Mouse (Mus musculus): ENCODE data around the gene Ush2a. TPM values are rescaled to one million over a fixed set of nuclear protein-coding genes. Genes with fewer than 3 reads are reported as not detected.

Ush2a gene
- total and polyA plus RNA-seq, 3 experiments: 0.11 TPM; not detected in 2

GRCm38 (mm10) chr1:188598052-188598451 is 336.2 kb downstream of the Ush2a start:
- no peak for DNase-seq (ENCODE audit: low spot score)

DNA sequence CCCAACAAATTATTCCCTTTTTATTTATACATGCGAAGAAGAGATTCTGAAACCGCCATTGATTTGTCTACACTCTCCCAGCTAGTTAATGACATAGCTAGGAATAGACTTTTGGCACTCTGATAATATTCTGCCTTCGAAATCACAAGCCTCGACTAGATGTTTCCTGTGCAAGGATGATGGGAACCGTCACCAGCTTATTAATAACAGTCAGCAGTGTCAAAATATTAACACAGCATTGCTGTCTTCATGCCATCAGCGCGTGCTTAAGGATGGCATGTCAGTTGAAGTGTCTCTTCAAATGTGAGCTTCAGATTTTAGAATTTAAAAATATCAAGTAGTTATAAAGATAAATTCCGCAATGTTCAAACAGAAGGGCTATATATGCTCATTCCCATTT is 337.3 kb downstream of the Ush2a start:
- H3K36me3 ChIP-seq (replicated peaks): no peaks in the 10 kb centered on the region
- no peak for TF ChIP-seq GATA1 (IDR thresholded peaks at IDR 0.05; ENCODE audit: borderline replicate concordance, low read length)
- TF ChIP-seq TAL1 (conservative IDR thresholded peaks at IDR 0.05; ENCODE audit: low read depth, low read length): no peak
- TF ChIP-seq POLR2AphosphoS5 (IDR thresholded peaks at IDR 0.05; ENCODE audit: insufficient replicate concordance, low read depth, low read length): no peak
- TF ChIP-seq CTCF (IDR thresholded peaks at IDR 0.05; ENCODE audit: low read depth, low read length): no peak
- TF ChIP-seq GATA2 (IDR thresholded peaks at IDR 0.05; ENCODE audit: borderline replicate concordance, low read depth, low read length): no peak
- H3K9me3 ChIP-seq (replicated peaks): peaks cover 24% of the 10 kb centered on the region
- no peak overlapping the region for H3K4me3 ChIP-seq (ENCODE audit: low read depth, low read length)
- ATAC-seq (ENCODE audit: extremely low read depth, insufficient number of reproducible peaks, low FRiP score, poor library complexity, severe bottlenecking) (no peak), DNase-seq (ENCODE audit: low spot score) (no peak)
- H3K27me3 ChIP-seq (ENCODE audit: insufficient read depth, low read length): no peaks in the 10 kb centered on the region
- H3K4me1 ChIP-seq (ENCODE audit: insufficient read depth, low read depth, low read length): no peaks in the 10 kb centered on the region

More at GRCm38 (mm10) chr1:188598052-188598451, 336.2 kb downstream of the Ush2a start:
- no peaks in the 10 kb centered on the region for H3K36me3 ChIP-seq (replicated peaks)
- TF ChIP-seq POLR2AphosphoS5 (IDR thresholded peaks at IDR 0.05; ENCODE audit: insufficient replicate concordance, low read depth, low read length): no peak
- no peaks in the 10 kb centered on the region for H3K27me3 ChIP-seq (ENCODE audit: insufficient read depth, low read length)
- no peaks in the 10 kb centered on the region for H3K4me1 ChIP-seq (ENCODE audit: insufficient read depth, low read depth, low read length)
- peaks cover 17% of the 10 kb centered on the region for H3K9me3 ChIP-seq (replicated peaks)
- ATAC-seq (ENCODE audit: extremely low read depth, insufficient number of reproducible peaks, low FRiP score, poor library complexity, severe bottlenecking): no peak
- no peak overlapping the region for H3K4me3 ChIP-seq (ENCODE audit: low read depth, low read length)

DNA sequence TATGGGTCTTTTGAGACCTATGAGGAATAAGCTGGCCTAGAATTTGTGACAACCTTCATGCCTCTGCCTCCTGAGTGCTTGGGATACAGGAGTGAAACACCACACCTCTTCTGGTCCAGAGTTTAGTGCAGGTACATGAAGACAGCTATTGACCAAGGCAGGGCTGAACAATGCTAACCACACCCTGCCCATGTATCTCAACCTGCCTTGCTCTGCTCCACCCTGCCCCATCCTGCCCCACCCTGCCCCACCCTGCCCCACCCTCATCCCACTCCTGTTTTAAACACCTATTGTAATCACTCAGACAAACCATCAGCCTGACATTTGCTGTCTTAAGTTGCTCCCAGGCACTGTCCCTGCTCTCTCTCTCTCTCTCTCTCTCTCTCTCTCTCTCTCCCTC is 344.6 kb downstream of the Ush2a start:
- ATAC-seq (ENCODE audit: extremely low read depth, insufficient number of reproducible peaks, low FRiP score, poor library complexity, severe bottlenecking): no peak

DNA sequence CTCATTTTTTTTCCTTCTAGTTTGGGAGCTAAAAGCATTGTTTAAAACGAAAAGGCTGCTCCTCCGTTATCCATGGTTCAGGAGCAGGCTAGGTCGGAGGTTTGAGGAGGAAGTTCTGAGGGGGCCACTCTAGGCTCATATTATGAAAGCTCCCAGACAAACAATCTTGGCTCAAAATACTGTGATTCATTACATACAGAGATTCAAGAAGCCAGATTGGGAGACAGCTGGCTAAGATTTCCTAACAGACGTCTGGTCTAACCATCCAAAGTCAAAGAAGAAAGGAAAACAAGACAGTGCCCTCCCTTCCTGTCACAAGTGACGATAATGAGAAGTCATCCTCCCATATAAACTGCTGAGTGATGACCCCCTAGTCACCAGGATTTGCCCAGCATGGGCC is 354.7 kb downstream of the Ush2a start:
- Histone ChIP-seq H3K27me3 (ENCODE audit: insufficient read depth, low read length) (no peaks in the 10 kb centered on the region), H3K9me3 (replicated peaks) (peaks cover 26% of the 10 kb centered on the region), H3K36me3 (replicated peaks) (no peaks in the 10 kb centered on the region), H3K4me1 (ENCODE audit: insufficient read depth, low read depth, low read length) (no peaks in the 10 kb centered on the region), H3K4me3 (ENCODE audit: low read depth, low read length) (no peak overlapping the region)
- TF ChIP-seq POLR2AphosphoS5 (IDR thresholded peaks at IDR 0.05; ENCODE audit: insufficient replicate concordance, low read depth, low read length) (no peak), TAL1 (conservative IDR thresholded peaks at IDR 0.05; ENCODE audit: low read depth, low read length) (no peak), GATA1 (IDR thresholded peaks at IDR 0.05; ENCODE audit: borderline replicate concordance, low read length) (no peak), GATA2 (IDR thresholded peaks at IDR 0.05; ENCODE audit: borderline replicate concordance, low read depth, low read length) (no peak), CTCF (IDR thresholded peaks at IDR 0.05; ENCODE audit: low read depth, low read length) (no peak)
- DNase-seq (ENCODE audit: low spot score) (no peak), ATAC-seq (ENCODE audit: extremely low read depth, insufficient number of reproducible peaks, low FRiP score, poor library complexity, severe bottlenecking) (no peak)

More for the DNA sequence above, 344.6 kb downstream of the Ush2a start:
- Histone ChIP-seq H3K36me3 (replicated peaks) (no peaks in the 10 kb centered on the region), H3K27me3 (ENCODE audit: insufficient read depth, low read length) (no peaks in the 10 kb centered on the region), H3K4me1 (ENCODE audit: insufficient read depth, low read depth, low read length) (no peaks in the 10 kb centered on the region), H3K4me3 (ENCODE audit: low read depth, low read length) (no peak overlapping the region), H3K9me3 (replicated peaks) (peaks cover 25% of the 10 kb centered on the region)
- TF ChIP-seq TAL1 (conservative IDR thresholded peaks at IDR 0.05; ENCODE audit: low read depth, low read length): no peak
- TF ChIP-seq POLR2AphosphoS5 (IDR thresholded peaks at IDR 0.05; ENCODE audit: insufficient replicate concordance, low read depth, low read length): no peak
- TF ChIP-seq CTCF (IDR thresholded peaks at IDR 0.05; ENCODE audit: low read depth, low read length): no peak
- TF ChIP-seq GATA2 (IDR thresholded peaks at IDR 0.05; ENCODE audit: borderline replicate concordance, low read depth, low read length): no peak
- no peak for TF ChIP-seq GATA1 (IDR thresholded peaks at IDR 0.05; ENCODE audit: borderline replicate concordance, low read length)
- no peak for DNase-seq (ENCODE audit: low spot score)

- Histone ChIP-seq H3K9me3 (replicated peaks) (peaks cover 27% of the 10 kb centered on the region), H3K4me3 (ENCODE audit: low read depth, low read length) (no peak overlapping the region), H3K4me1 (ENCODE audit: insufficient read depth, low read depth, low read length) (no peaks in the 10 kb centered on the region), H3K36me3 (replicated peaks) (no peaks in the 10 kb centered on the region), H3K27me3 (ENCODE audit: insufficient read depth, low read length) (no peaks in the 10 kb centered on the region)
- DNase-seq (ENCODE audit: low spot score) (no peak), ATAC-seq (ENCODE audit: extremely low read depth, insufficient number of reproducible peaks, low FRiP score, poor library complexity, severe bottlenecking) (no peak)
- TF ChIP-seq GATA1 (IDR thresholded peaks at IDR 0.05; ENCODE audit: borderline replicate concordance, low read length) (no peak), TAL1 (conservative IDR thresholded peaks at IDR 0.05; ENCODE audit: low read depth, low read length) (no peak), GATA2 (IDR thresholded peaks at IDR 0.05; ENCODE audit: borderline replicate concordance, low read depth, low read length) (no peak), CTCF (IDR thresholded peaks at IDR 0.05; ENCODE audit: low read depth, low read length) (no peak), POLR2AphosphoS5 (IDR thresholded peaks at IDR 0.05; ENCODE audit: insufficient replicate concordance, low read depth, low read length) (no peak)
Measured at GRCm38 (mm10) chr1:188633736-188634135, 371.9 kb downstream of the Ush2a start.

- Histone ChIP-seq H3K27me3 (ENCODE audit: insufficient read depth, low read length) (no peaks in the 10 kb centered on the region), H3K4me3 (ENCODE audit: low read depth, low read length) (no peak overlapping the region), H3K4me1 (ENCODE audit: insufficient read depth, low read depth, low read length) (no peaks in the 10 kb centered on the region), H3K36me3 (replicated peaks) (no peaks in the 10 kb centered on the region), H3K9me3 (replicated peaks) (peaks cover 20% of the 10 kb centered on the region)
- no peak for DNase-seq (ENCODE audit: low spot score)
- TF ChIP-seq POLR2AphosphoS5 (IDR thresholded peaks at IDR 0.05; ENCODE audit: insufficient replicate concordance, low read depth, low read length): no peak
- no peak for TF ChIP-seq GATA1 (IDR thresholded peaks at IDR 0.05; ENCODE audit: borderline replicate concordance, low read length)
- no peak for TF ChIP-seq GATA2 (IDR thresholded peaks at IDR 0.05; ENCODE audit: borderline replicate concordance, low read depth, low read length)
- TF ChIP-seq TAL1 (conservative IDR thresholded peaks at IDR 0.05; ENCODE audit: low read depth, low read length): no peak
- TF ChIP-seq CTCF (IDR thresholded peaks at IDR 0.05; ENCODE audit: low read depth, low read length): no peak
- ATAC-seq (ENCODE audit: extremely low read depth, insufficient number of reproducible peaks, low FRiP score, poor library complexity, severe bottlenecking): no peak
Measured at GRCm38 (mm10) chr1:188639666-188640065, 377.8 kb downstream of the Ush2a start.

GRCm38 (mm10) chr1:188643156-188643555 is 381.3 kb downstream of the Ush2a start:
- no peaks in the 10 kb centered on the region for H3K27me3 ChIP-seq (ENCODE audit: insufficient read depth, low read length)
- no peaks in the 10 kb centered on the region for H3K36me3 ChIP-seq (replicated peaks)
- no peak overlapping the region for H3K4me3 ChIP-seq (ENCODE audit: low read depth, low read length)
- peaks cover 19% of the 10 kb centered on the region for H3K9me3 ChIP-seq (replicated peaks)
- no peaks in the 10 kb centered on the region for H3K4me1 ChIP-seq (ENCODE audit: insufficient read depth, low read depth, low read length)
- DNase-seq (ENCODE audit: low spot score): no peak
- TF ChIP-seq CTCF (IDR thresholded peaks at IDR 0.05; ENCODE audit: low read depth, low read length) (no peak), GATA2 (IDR thresholded peaks at IDR 0.05; ENCODE audit: borderline replicate concordance, low read depth, low read length) (no peak), POLR2AphosphoS5 (IDR thresholded peaks at IDR 0.05; ENCODE audit: insufficient replicate concordance, low read depth, low read length) (no peak), TAL1 (conservative IDR thresholded peaks at IDR 0.05; ENCODE audit: low read depth, low read length) (no peak), GATA1 (IDR thresholded peaks at IDR 0.05; ENCODE audit: borderline replicate concordance, low read length) (no peak)
- ATAC-seq (ENCODE audit: extremely low read depth, insufficient number of reproducible peaks, low FRiP score, poor library complexity, severe bottlenecking): no peak
